Mouse (Mus musculus): ENCODE results near the gene Sgo1. TPM values are rescaled to one million over a fixed set of nuclear protein-coding genes. Genes with fewer than 3 reads are reported as not detected.

Sgo1 gene
- polyA plus RNA-seq, 1 experiment from 2014 or later: 38.3 TPM

GRCm38 (mm10) chr17:53628131-53628530, 61.0 kb downstream of the Sgo1 start:
- no peak for ATAC-seq (ENCODE audit: low FRiP score, low read depth)
- Histone ChIP-seq H3K4me3 (no peak overlapping the region), H3K4me2 (replicated peaks) (no peak overlapping the region), H3K27me3 (no peaks in the 10 kb centered on the region), H3K36me3 (peaks cover 26% of the 10 kb centered on the region), H3K27ac (no peak overlapping the region), H3K4me1 (no peaks in the 10 kb centered on the region), H3K9me3 (no peaks in the 10 kb centered on the region), H3K9ac (no peak overlapping the region)
- 73% methylated on average over 5 of the region's 5 CpGs for WGBS

- H3K4me1 ChIP-seq: no peaks in the 10 kb centered on the region
- H3K9ac ChIP-seq: no peak overlapping the region
- no peak overlapping the region for H3K27ac ChIP-seq
- peaks cover 21% of the 10 kb centered on the region for H3K36me3 ChIP-seq
- no peak for ATAC-seq (ENCODE audit: low FRiP score, low read depth)
- H3K27me3 ChIP-seq: no peaks in the 10 kb centered on the region
- WGBS: 81% methylated on average over 4 of the region's 4 CpGs
- H3K4me3 ChIP-seq: no peak overlapping the region
- no peak overlapping the region for H3K4me2 ChIP-seq (replicated peaks)
- H3K9me3 ChIP-seq: no peaks in the 10 kb centered on the region
Measured at GRCm38 (mm10) chr17:53627497-53627896, 61.6 kb downstream of the Sgo1 start.

- ATAC-seq (ENCODE audit: low FRiP score, low read depth): no peak
- Histone ChIP-seq H3K4me2 (replicated peaks) (no peak overlapping the region), H3K4me3 (no peak overlapping the region), H3K27me3 (no peaks in the 10 kb centered on the region), H3K9ac (no peak overlapping the region), H3K36me3 (peaks cover 19% of the 10 kb centered on the region), H3K4me1 (no peaks in the 10 kb centered on the region), H3K9me3 (no peaks in the 10 kb centered on the region), H3K27ac (no peak overlapping the region)
- 85% methylated on average over 3 of the region's 3 CpGs for WGBS
Measured at GRCm38 (mm10) chr17:53626160-53626559, 63.0 kb downstream of the Sgo1 start.

Other genes starting within 250 kb of the Sgo1 start
- gene Efhb, start 226.0 kb downstream of the Sgo1 start, polyA plus RNA-seq (2015; fragmentation: Nextera tagmentation; extraction: Ambion mirVana): 0.33 and 0.45 TPM in 2 replicates
- gene Rab5a, start 210.1 kb downstream of the Sgo1 start, polyA plus RNA-seq (2015; fragmentation: Nextera tagmentation; extraction: Ambion mirVana): 74.4 and 77.9 TPM in 2 replicates
- gene Pp2d1, start 149.9 kb downstream of the Sgo1 start, polyA plus RNA-seq (2015; fragmentation: Nextera tagmentation; extraction: Ambion mirVana): 0.19 and 0.34 TPM in 2 replicates
- 5.4 and 5.8 TPM in 2 replicates for gene Kat2b, start 122.5 kb downstream of the Sgo1 start, polyA plus RNA-seq (2015; fragmentation: Nextera tagmentation; extraction: Ambion mirVana)
- gene Sult1c2, start 157.0 kb upstream of the Sgo1 start, polyA plus RNA-seq (2015; fragmentation: Nextera tagmentation; extraction: Ambion mirVana): not detected in 2 replicates